Mouse (Mus musculus) ES-E14 (cell line): Measurements from ENCODE around the gene Gtpbp3. TPM values are rescaled to one million over a fixed set of nuclear protein-coding genes. Genes with fewer than 3 reads are reported as not detected.
"Not testable (repeated sequence)": the region's sequence is repeated elsewhere in the genome, so short reads cannot be mapped to it uniquely, and the experiment has no call there.

Experiments
- DNase-seq: peaks from one replicate; pipeline ENCODE4 v3.0.0-alpha.2; 2013; ENCODE audit warnings: low read depth, low spot score
- H3K27ac ChIP-seq: 2 replicates; pipeline ENCODE4 v1.5.1; 2012; ENCODE audit warnings: low read depth, mild to moderate bottlenecking, low read length, moderate library complexity, mixed read lengths; ENCODE audit not compliant: poor library complexity, insufficient read depth, severe bottlenecking
- H3K36me3 ChIP-seq: 2 replicates; pipeline ENCODE4 v1.6.1; 2012; ENCODE audit warnings: mild to moderate bottlenecking, low read length, moderate library complexity, mixed read lengths; ENCODE audit not compliant: control insufficient read depth, poor library complexity, insufficient read depth, severe bottlenecking
- H3K4me1 ChIP-seq, 2 experiments: fragments of 150-350 bp in 1 of 2; sonication (generic) in 1 of 2; 2 replicates each; pipeline ENCODE4 v1.6.1; 2012; ENCODE audit warnings: low read length in 2 of 2, mild to moderate bottlenecking in 1 of 2, mixed read lengths in 1 of 2; ENCODE audit not compliant: control insufficient read depth in 2 of 2, insufficient read depth in 2 of 2, poor library complexity in 1 of 2
- H3K4me3 ChIP-seq, 2 experiments: fragments of 150-350 bp in 1 of 2; sonication (generic) in 1 of 2; 2 replicates each; pipeline ENCODE4 v1.5.1; 2012; ENCODE audit warnings: low read length in 2 of 2, low read depth in 1 of 2, mild to moderate bottlenecking in 1 of 2, mixed read lengths in 1 of 2; ENCODE audit not compliant: insufficient read depth in 1 of 2, poor library complexity in 1 of 2, severe bottlenecking in 1 of 2
- H3K9ac ChIP-seq: 2 replicates; pipeline ENCODE4 v1.6.1; 2012; ENCODE audit warnings: low read depth, mild to moderate bottlenecking, low read length, mixed read lengths; ENCODE audit not compliant: poor library complexity, insufficient read depth, severe bottlenecking
- H3K9me3 ChIP-seq: fragments of 150-350 bp; sonication (generic); 2 replicates; pipeline ENCODE4 v1.6.1; 2012; ENCODE audit warnings: low read depth, mild to moderate bottlenecking, low read length; ENCODE audit not compliant: control insufficient read depth, insufficient read depth
- CHD2 ChIP-seq: IDR thresholded peaks from 2 replicates; pipeline ENCODE4 v1.6.1; 2014; ENCODE audit warnings: mild to moderate bottlenecking, low read depth, low read length, inconsistent platforms
- HCFC1 ChIP-seq: IDR thresholded peaks from 2 replicates; pipeline ENCODE4 v1.6.1; 2012; ENCODE audit warnings: low read length, inconsistent platforms, borderline replicate concordance; ENCODE audit not compliant: insufficient read depth
- MAFK ChIP-seq: IDR thresholded peaks from 2 replicates; pipeline ENCODE4 v1.6.1; 2014; ENCODE audit warnings: mild to moderate bottlenecking, low read depth, low read length, inconsistent platforms; ENCODE audit not compliant: insufficient read depth
- ZC3H11A ChIP-seq: IDR thresholded peaks from 2 replicates; pipeline ENCODE4 v1.6.1; 2012; ENCODE audit warnings: low read depth, mild to moderate bottlenecking, inconsistent platforms, low read length, borderline replicate concordance
- ZNF384 ChIP-seq: IDR thresholded peaks from 2 replicates; pipeline ENCODE4 v1.6.1; 2012; ENCODE audit warnings: low read depth, low read length, inconsistent platforms
- in situ Hi-C, 2 experiments: fragments of 600-800 bp; cut with MboI; formaldehyde crosslinking; loops; one replicate each; pipeline ENCODE4 v1.15.1; 2025; ENCODE audit warnings: low sequenced_read_pairs in 2 of 2, inconsistent platforms in 1 of 2; ENCODE audit not compliant: unreplicated experiment in 2 of 2
- total RNA-seq: library from RNA; depleted of rRNA; stranded (reverse); fragments of 300-350 nt; gene quantifications from 2 replicates; pipeline ENCODE4 v1.2.3, GENCODE M21; 2012

The Gtpbp3 gene
- total RNA-seq, 1 experiment, result 60.4 TPM

DNA sequence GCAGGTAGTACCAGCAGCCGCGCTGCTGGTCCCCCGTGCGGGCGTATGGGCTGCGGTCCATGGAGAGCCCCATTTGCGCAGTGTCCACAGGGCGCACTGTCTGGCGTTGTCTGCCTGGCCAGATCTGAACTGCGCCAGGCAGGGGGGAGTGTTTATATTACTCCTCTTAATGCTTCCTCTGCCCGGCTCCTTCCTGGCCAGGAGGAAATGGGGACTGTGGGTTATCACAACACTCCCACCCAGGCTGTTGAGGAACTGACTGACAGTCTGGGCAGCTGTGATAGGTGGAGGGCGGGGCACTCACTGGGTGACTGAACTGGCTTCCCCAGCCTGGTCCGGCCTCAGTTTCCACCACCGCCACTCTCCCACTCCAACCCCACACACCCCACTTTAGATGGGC, 23.7 kb downstream of the Gtpbp3 start, which contains the start of gene Plvap:
Gene Plvap (minus strand): TSS at position 109 of the 400 bp plus-strand sequence.
- DNase-seq, result no peak
- peaks cover 4 to 8% of the 10 kb centered on the region in 2 experiments; a peak in 1 of 4 replicates for H3K4me1 ChIP-seq
- H3K27ac ChIP-seq, result no peak within 1 kb of the TSS
- peak within 1 kb of the TSS; percentile 32 to 42; a peak in 3 of 4 replicates for H3K4me3 ChIP-seq
- in situ Hi-C loops, result loop anchor here in 1 of 2 experiments (5.0 kb wide), 1 partner anchor 69 kb away; no protein-coding TSS in a partner anchor
- no peaks in the 10 kb centered on the region for H3K36me3 ChIP-seq
- no peak for TF ChIP-seq ZC3H11A
- TF ChIP-seq HCFC1, result no peak
- TF ChIP-seq ZNF384, result no peak
- TF ChIP-seq CHD2, result no peak
- TF ChIP-seq MAFK, result no peak
- no peaks in the 10 kb centered on the region for H3K9me3 ChIP-seq
- H3K9ac ChIP-seq, result no peak within 1 kb of the TSS

GRCm38 (mm10) chr8:71513018-71513754, 25.3 kb downstream of the Gtpbp3 start:
- no peak overlapping the region for H3K9ac ChIP-seq
- peaks cover 4 to 14% of the 10 kb centered on the region in 2 experiments; a peak in 1 of 4 replicates for H3K4me1 ChIP-seq
- in situ Hi-C loops, result loop anchor here in 1 of 2 experiments (5.0 kb wide), 1 partner anchor 71 kb away; no protein-coding TSS in a partner anchor
- no peak for DNase-seq
- no peaks in the 10 kb centered on the region for H3K9me3 ChIP-seq
- no peaks in the 10 kb centered on the region for H3K36me3 ChIP-seq
- no peak overlapping the region for H3K4me3 ChIP-seq
- H3K27ac ChIP-seq, result no peak overlapping the region
- no peak for TF ChIP-seq CHD2
- no peak for TF ChIP-seq ZNF384
- no peak for TF ChIP-seq ZC3H11A
- no peak for TF ChIP-seq MAFK
- no peak for TF ChIP-seq HCFC1

GRCm38 (mm10) chr8:71515043-71515442, 27.1 kb downstream of the Gtpbp3 start:
- no peak overlapping the region for H3K9ac ChIP-seq
- in situ Hi-C loops, result no loop called here
- H3K27ac ChIP-seq, result no peak overlapping the region
- peaks cover 0 to 12% of the 10 kb centered on the region in 2 experiments; a peak in 1 of 4 replicates for H3K4me1 ChIP-seq
- no peaks in the 10 kb centered on the region for H3K9me3 ChIP-seq
- H3K4me3 ChIP-seq, result no peak overlapping the region
- H3K36me3 ChIP-seq, result no peaks in the 10 kb centered on the region
- no peak for DNase-seq
- TF ChIP-seq HCFC1, result no peak
- TF ChIP-seq CHD2, result no peak
- TF ChIP-seq MAFK, result no peak
- TF ChIP-seq ZC3H11A, result no peak
- TF ChIP-seq ZNF384, result no peak

DNA sequence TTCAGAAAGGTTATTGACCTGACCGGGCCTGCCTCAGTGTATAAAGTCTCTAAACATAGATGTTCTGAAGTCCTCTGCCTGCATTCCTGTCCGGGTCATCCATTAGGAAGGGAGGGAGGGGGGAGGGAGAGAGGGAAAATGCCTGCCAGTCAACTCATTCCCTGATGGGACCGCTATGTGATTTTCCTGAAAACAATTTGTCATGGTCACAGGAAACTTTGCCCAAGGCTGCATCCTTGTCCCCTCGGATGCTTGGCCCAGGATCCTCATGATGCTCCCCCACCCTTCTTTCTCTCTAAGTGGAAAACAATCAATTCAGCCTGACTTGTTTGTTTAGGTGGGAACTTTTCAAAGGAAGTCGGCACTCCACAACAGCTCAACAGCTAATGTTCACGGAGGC, 28.9 kb downstream of the Gtpbp3 start:
- Histone ChIP-seq H3K36me3 (no peaks in the 10 kb centered on the region), H3K9me3 (no peaks in the 10 kb centered on the region), H3K27ac (no peak overlapping the region), H3K4me1 (peaks cover 0 to 15% of the 10 kb centered on the region in 2 experiments; a peak in 1 of 4 replicates), H3K4me3 (no peak overlapping the region), H3K9ac (no peak overlapping the region)
- TF ChIP-seq ZNF384, result no peak
- TF ChIP-seq HCFC1, result no peak
- TF ChIP-seq MAFK, result no peak
- no peak for TF ChIP-seq CHD2
- no peak for TF ChIP-seq ZC3H11A
- in situ Hi-C loops, result no loop called here
- DNase-seq, result no peak

DNA sequence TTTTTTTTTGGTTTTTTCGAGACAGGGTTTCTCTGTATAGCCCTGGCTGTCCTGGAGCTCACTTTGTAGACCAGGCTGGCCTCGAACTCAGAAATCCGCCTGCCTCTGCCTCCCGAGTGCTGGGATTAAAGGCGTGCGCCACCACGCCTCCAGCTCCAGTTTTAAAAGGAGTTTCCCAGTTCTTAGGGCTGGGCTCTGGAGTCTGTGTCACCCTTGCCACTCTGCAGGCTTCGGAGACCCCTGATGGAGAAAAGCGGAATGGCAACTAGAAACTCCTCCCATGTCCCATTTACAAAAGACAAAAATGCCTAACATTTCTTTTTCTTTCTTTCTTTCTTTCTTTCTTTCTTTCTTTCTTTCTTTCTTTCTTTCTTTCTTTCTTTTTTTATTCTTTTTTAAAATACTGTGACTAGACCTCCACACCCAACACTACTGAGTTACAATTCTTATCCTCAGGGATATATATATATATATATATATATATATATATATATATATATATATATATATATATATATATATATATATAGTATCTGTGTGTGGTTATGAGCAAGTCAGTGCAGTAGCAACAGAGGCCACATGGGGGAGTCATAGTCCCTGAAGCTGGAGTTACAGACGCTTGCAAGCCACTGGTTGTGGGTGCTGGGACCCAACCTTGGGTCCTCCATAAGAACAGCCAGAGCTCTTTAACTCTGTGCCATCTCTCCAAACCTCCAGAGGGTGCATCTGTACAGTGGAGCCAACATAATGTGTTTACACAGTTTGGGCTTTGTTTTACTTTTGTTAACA, 31.3 kb downstream of the Gtpbp3 start:
- H3K36me3 ChIP-seq, in situ Hi-C loops, H3K9ac ChIP-seq, DNase-seq, H3K9me3 ChIP-seq, H3K27ac ChIP-seq, H3K4me3 ChIP-seq: not testable (repeated sequence)
- H3K4me1 ChIP-seq, result peaks cover 0 to 19% of the 10 kb centered on the region in 2 experiments; a peak in 1 of 4 replicates
